Mouse (Mus musculus) MEL (cell line): ENCODE measurements around the gene Hipk4.

Experiments
- CTCF ChIP-seq, 3 experiments: IDR thresholded peaks in 2 of 3; conservative IDR thresholded peaks in 1 of 3; 2 replicates each; pipeline ENCODE4 v1.5.1; 2011 to 2012; ENCODE audit warnings: low read length in 3 of 3, low read depth in 2 of 3, mild to moderate bottlenecking in 2 of 3, improper control_type of control experiment in 1 of 3, inconsistent platforms in 1 of 3, mixed read lengths in 1 of 3, moderate library complexity in 1 of 3; ENCODE audit not compliant: control insufficient read depth in 1 of 3, insufficient read depth in 1 of 3, poor library complexity in 1 of 3, severe bottlenecking in 1 of 3
- HCFC1 ChIP-seq: IDR thresholded peaks from 2 replicates; pipeline ENCODE4 v1.6.1; 2012; ENCODE audit warnings: low read depth, mild to moderate bottlenecking, inconsistent platforms, low read length, improper control_type of control experiment, moderate library complexity
- MXI1 ChIP-seq: IDR thresholded peaks from 2 replicates; pipeline ENCODE4 v1.6.1; 2011; ENCODE audit warnings: mild to moderate bottlenecking, low read depth, low read length, improper control_type of control experiment
- POLR2A ChIP-seq, 2 experiments: IDR thresholded peaks; 2 replicates each; pipeline ENCODE4 v1.6.1; 2011 to 2012; ENCODE audit warnings: low read length in 2 of 2, mild to moderate bottlenecking in 2 of 2, control low read depth in 1 of 2, improper control_type of control experiment in 1 of 2, low read depth in 1 of 2, moderate library complexity in 1 of 2; ENCODE audit not compliant: control insufficient read depth in 1 of 2, insufficient read depth in 1 of 2, poor library complexity in 1 of 2
- POLR2AphosphoS2 ChIP-seq: IDR thresholded peaks from 2 replicates; pipeline ENCODE4 v1.6.1; 2011; ENCODE audit warnings: low read length, improper control_type of control experiment
- RAD21 ChIP-seq: IDR thresholded peaks from 2 replicates; pipeline ENCODE4 v1.6.1; 2011; ENCODE audit warnings: mild to moderate bottlenecking, low read depth, low read length, improper control_type of control experiment
- TAL1 ChIP-seq: IDR thresholded peaks from 2 replicates; pipeline ENCODE4 v1.6.1; 2012; ENCODE audit warnings: mild to moderate bottlenecking, inconsistent platforms, low read length, moderate library complexity, mixed read lengths
- ZMIZ1 ChIP-seq: IDR thresholded peaks from 2 replicates; pipeline ENCODE4 v1.6.1; 2012; ENCODE audit warnings: low read depth, mild to moderate bottlenecking, inconsistent platforms, low read length, improper control_type of control experiment, moderate library complexity

GRCm38 (mm10) chr7:27487740-27488268, 35.3 kb upstream of the Hipk4 start:
- TF ChIP-seq POLR2A (IDR thresholded peaks at IDR 0.05; ENCODE audit: control insufficient read depth in 1 of 2, insufficient read depth in 1 of 2, low read depth in 1 of 2, low read length in 2 of 2, poor library complexity in 1 of 2) (no peak), CTCF (IDR thresholded peaks at IDR 0.05 in 2 of 3, conservative IDR thresholded peaks at IDR 0.05 in 1 of 3; ENCODE audit: control insufficient read depth in 1 of 3, insufficient read depth in 1 of 3, low read depth in 2 of 3, low read length in 3 of 3, poor library complexity in 1 of 3, severe bottlenecking in 1 of 3) (no peak), ZMIZ1 (no peak), POLR2AphosphoS2 (no peak), TAL1 (no peak), RAD21 (no peak), MXI1 (no peak), HCFC1 (no peak)
